Mouse (Mus musculus): ENCODE measurements around the gene Olfr364-ps1.

Olfr364-ps1 gene

GRCm38 (mm10) chr2:37139022-37139421 lies at the start of gene Olfr364-ps1:
TSS of gene Olfr364-ps1 (plus strand) at chr2:37139322.
- no peak for DNase-seq (ENCODE audit: low spot score)

- no peak for DNase-seq (ENCODE audit: low spot score)
These were observed 21.3 kb upstream of the Olfr364-ps1 start, which contains the start of gene Olfr362 for GRCm38 (mm10) chr2:37117810-37118209. TSS of gene Olfr362 (minus strand) at chr2:37117910.

- no peak for DNase-seq (ENCODE audit: low spot score)
These were observed 48.8 kb downstream of the Olfr364-ps1 start, which contains the start of gene Olfr365 for GRCm38 (mm10) chr2:37187898-37188297. TSS of gene Olfr365 (plus strand) at chr2:37188198.

All from embryo, embryonic 10 days (tissue).